Comparison of ENCODE assay signal across 8 mouse cellular contexts in the genomic region with DNA sequence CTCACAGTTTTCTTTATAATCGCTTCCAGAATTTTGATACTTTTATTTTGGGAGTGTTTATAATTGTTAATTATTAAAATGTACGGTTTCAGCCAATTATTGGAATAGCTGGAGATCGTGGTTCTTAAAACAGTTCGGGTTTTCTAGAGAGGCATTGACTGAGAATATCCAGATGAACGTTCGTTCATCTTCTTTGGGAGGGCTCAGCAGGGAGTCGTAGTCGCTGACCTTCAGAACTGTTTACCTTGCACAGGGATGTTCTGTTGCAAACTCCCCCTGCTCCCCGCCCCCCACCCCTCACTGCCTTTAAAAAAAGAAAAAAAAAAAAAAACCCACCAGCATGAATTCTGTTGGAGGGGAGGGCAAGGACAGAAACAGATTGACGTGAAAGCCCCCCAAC. TPM values are rescaled to one million over a fixed set of nuclear protein-coding genes. Genes with fewer than 3 reads are reported as not detected.
A peak's percentile ranks its signal among the peaks of the same experiment; 100 is the strongest.
DNase-seq lines count a peak whose midpoint lies in the region; ATAC-seq and TF ChIP-seq lines count a peak whose summit lies in the region.

No protein-coding gene starts in this region.

- 5% methylated on average over 10 of the region's 10 CpGs for WGBS in heart, embryonic 10.5 days
- WGBS in thymus, adult 2 months, result 1% methylated on average over 10 of the region's 10 CpGs
- WGBS in limb, embryonic 14.5 days, result 3% methylated on average over 10 of the region's 10 CpGs

- H3K27ac ChIP-seq in heart, embryonic 10.5 days, result no peak overlapping the region; the same call in 1 of the 2 replicates
- H3K27ac ChIP-seq in thymus, adult 2 months (ENCODE audit: control insufficient read depth, insufficient read depth, low read length), result peak overlapping the region; percentile 73
- H3K27ac ChIP-seq in limb, embryonic 14.5 days (replicated peaks; ENCODE audit: low read depth, low read length), result no peak overlapping the region

- no peak for DNase-seq in heart, embryonic 10.5 days (ENCODE audit: low spot score)
- no peak for DNase-seq in heart, postnatal 4 days
- DNase-seq in thymus, adult 2 months, result no peak
- DNase-seq in thymus, postnatal 14 days, result no peak
- no peak for DNase-seq in limb, embryonic 14.5 days (ENCODE audit: low spot score)
- peak; percentile 17 for DNase-seq in yolk sac, embryonic 10.5 days (ENCODE audit: low spot score)
- no peak for DNase-seq in thymus, postnatal 10 days (ENCODE audit: low spot score in 2 of 2)

- TF ChIP-seq CTCF in thymus, adult 2 months (IDR thresholded peaks at IDR 0.05; ENCODE audit: borderline replicate concordance, control insufficient read depth, extremely low read depth, insufficient read depth, low read length, poor library complexity), result no peak

- H3K27me3 ChIP-seq in heart, embryonic 10.5 days (ENCODE audit: insufficient read depth, poor library complexity, severe bottlenecking), result peaks cover 18% of the 10 kb centered on the region
- H3K27me3 ChIP-seq in thymus, adult 2 months (ENCODE audit: control insufficient read depth, insufficient read depth, low read length), result no peaks in the 10 kb centered on the region
- H3K27me3 ChIP-seq in limb, embryonic 14.5 days (ENCODE audit: control insufficient read depth, insufficient read depth, low read length), result peaks cover 11% of the 10 kb centered on the region; the same call in 1 of the 2 replicates

- H3K4me1 ChIP-seq in heart, embryonic 10.5 days, result peaks cover 6% of the 10 kb centered on the region
- peaks cover 14% of the 10 kb centered on the region for H3K4me1 ChIP-seq in thymus, adult 2 months (replicated peaks; ENCODE audit: control insufficient read depth, insufficient read depth, low read length)
- peaks cover 12% of the 10 kb centered on the region for H3K4me1 ChIP-seq in limb, embryonic 14.5 days (ENCODE audit: control insufficient read depth, insufficient read depth, low read length)

- ATAC-seq in limb, embryonic 14.5 days (ENCODE audit: low FRiP score, low read depth), result no peak
- ATAC-seq in megakaryocyte-erythroid progenitor cell, adult 5-6 weeks (replicated peaks; ENCODE audit: low FRiP score, low TSS enrichment, poor library complexity, severe bottlenecking), result no peak

- H3K4me2 ChIP-seq in limb, embryonic 14.5 days (replicated peaks; ENCODE audit: low read depth, low read length, severe bottlenecking), result peak overlapping the region; percentile 78

- H3K9ac ChIP-seq in limb, embryonic 14.5 days (ENCODE audit: low read depth, low read length, severe bottlenecking), result peak overlapping the region; percentile 41; the same call in 1 of the 2 replicates

- H3K36me3 ChIP-seq in heart, embryonic 10.5 days, result no peaks in the 10 kb centered on the region
- H3K36me3 ChIP-seq in thymus, adult 2 months (ENCODE audit: control insufficient read depth, insufficient read depth, low read length), result no peaks in the 10 kb centered on the region
- no peaks in the 10 kb centered on the region for H3K36me3 ChIP-seq in limb, embryonic 14.5 days (ENCODE audit: control insufficient read depth, insufficient read depth, low read length)

- no peak for TF ChIP-seq POLR2A in thymus, adult 2 months (IDR thresholded peaks at IDR 0.05; ENCODE audit: control insufficient read depth, extremely low read depth, insufficient read depth, low read length, poor library complexity)
- TF ChIP-seq POLR2A in limb, embryonic 14.5 days (IDR thresholded peaks at IDR 0.05; ENCODE audit: borderline replicate concordance, extremely low read depth, insufficient read depth, insufficient read length), result no peak

- no peaks in the 10 kb centered on the region for H3K9me3 ChIP-seq in heart, embryonic 10.5 days
- no peaks in the 10 kb centered on the region for H3K9me3 ChIP-seq in limb, embryonic 14.5 days (ENCODE audit: control insufficient read depth, low read length)

- H3K4me3 ChIP-seq in heart, embryonic 10.5 days, result peak overlapping the region; percentile 61
- peak overlapping the region; percentile 68 for H3K4me3 ChIP-seq in thymus, adult 2 months (ENCODE audit: control insufficient read depth, insufficient read depth, low read length)
- H3K4me3 ChIP-seq in limb, embryonic 14.5 days (replicated peaks; ENCODE audit: low read length), result peak overlapping the region; percentile 36

RNA-seq across cellular contexts. Expression of gene Dnajc6, which starts 12.0 kb away (rescaled TPM):
- polyA plus RNA-seq in heart, embryonic 10.5 days (2016; fragmentation: Nextera tagmentation; extraction: Ambion mirVana), result 0.44 and 0.59 TPM in 2 replicates
- under 1 TPM; 0.48 to 0.52 TPM for total RNA-seq in heart, postnatal 4 days (2021)
- polyA plus RNA-seq in thymus, adult 2 months (2012; rRNA removed), result 29.6 and 31.9 TPM in 2 replicates
- 0.82 and 0.85 TPM in 2 replicates for polyA plus RNA-seq in limb, embryonic 14.5 days (2012; rRNA removed)
- 0.53 and 0.98 TPM in 2 replicates for polyA plus RNA-seq in limb, embryonic 14.5 days (2014; fragmentation: Nextera tagmentation; extraction: Ambion mirVana)
- total RNA-seq in megakaryocyte-erythroid progenitor cell, adult 5-6 weeks (2014; fragmentation: Nextera tagmentation), result 35.2 and 35.5 TPM in 2 replicates
- total RNA-seq in megakaryocyte-erythroid progenitor cell, adult 5-6 weeks (2017), result 40.5 and 40.8 TPM in 2 replicates

Comparison
In these comparisons a context has a peak if more than half of its experiments do, and no peak if none do; other contexts are left out.
1. RNA of gene Dnajc6, which starts 12.0 kb away (polyA plus RNA-seq): 29.6 to 31.9 TPM in thymus, adult 2 months; 0.53 to 0.98 TPM in limb, embryonic 14.5 days and 0.44 to 0.59 TPM in heart, embryonic 10.5 days; every median in the first group is over 10 times any median in the second.
2. Peak in every context shown above with its lines, with median percentiles within 50 percentile points of each other: H3K4me3 ChIP-seq.